Mouse (Mus musculus) hindbrain, embryonic 16.5 days (tissue): ENCODE measurements at regions not wholly inside any gene's neighbourhood (a gene's known extent, or its start where the extent isn't known, plus 50 kb on each side); places are given as distances from the start of the nearest gene placed in this dataset.

Experiments
- ATAC-seq: fragments of 200-750 bp; cut with Nextera tagmentation; 2 replicates; pipeline ENCODE4 v1.8.0; 2017; ENCODE audit warnings: moderate TSS enrichment, moderate library complexity
- H3K27ac ChIP-seq: fragments of 300-500 bp; sonication (generic); 2 replicates; pipeline ENCODE4 v1.5.1; 2014; ENCODE audit warnings: low read depth, mild to moderate bottlenecking, control low read depth, low read length, moderate library complexity
- H3K27me3 ChIP-seq: fragments of 300-500 bp; sonication (generic); replicated peaks from 2 replicates; pipeline ENCODE4 v1.6.1; 2014; ENCODE audit warnings: low read length; ENCODE audit not compliant: control insufficient read depth, insufficient read depth
- H3K36me3 ChIP-seq: fragments of 300-500 bp; sonication (generic); 2 replicates; pipeline ENCODE4 v1.6.1; 2014; ENCODE audit warnings: mild to moderate bottlenecking, low read length, moderate library complexity, mixed read lengths; ENCODE audit not compliant: control insufficient read depth, insufficient read depth
- H3K4me1 ChIP-seq: fragments of 300-500 bp; sonication (generic); 2 replicates; pipeline ENCODE4 v1.6.1; 2014; ENCODE audit warnings: low read depth, low read length; ENCODE audit not compliant: control insufficient read depth, insufficient read depth
- H3K4me2 ChIP-seq: fragments of 300-500 bp; sonication (generic); 2 replicates; pipeline ENCODE4 v1.6.1; 2014; ENCODE audit warnings: mild to moderate bottlenecking, low read length, control low read depth, moderate library complexity
- H3K4me3 ChIP-seq: fragments of 300-500 bp; sonication (generic); 2 replicates; pipeline ENCODE4 v1.5.1; 2014; ENCODE audit warnings: mild to moderate bottlenecking, low read length, control low read depth, moderate library complexity
- H3K9ac ChIP-seq: fragments of 300-500 bp; sonication (generic); 2 replicates; pipeline ENCODE4 v1.6.1; 2014; ENCODE audit warnings: low read depth, mild to moderate bottlenecking, control low read depth, low read length, moderate library complexity
- H3K9me3 ChIP-seq: fragments of 300-500 bp; sonication (generic); 2 replicates; pipeline ENCODE4 v1.6.1; 2014; ENCODE audit warnings: mild to moderate bottlenecking, low read length, moderate library complexity; ENCODE audit not compliant: control insufficient read depth
- WGBS: fragments of 180-500 bp; shearing (Covaris S2); extraction: QIAGEN DNeasy Blood & Tissue Kit; methylation state at CpG from one replicate; pipeline ENCODE4 v1.1.7; 2014; 5-methylcytosine and 5-hydroxymethylcytosine counted together

DNA sequence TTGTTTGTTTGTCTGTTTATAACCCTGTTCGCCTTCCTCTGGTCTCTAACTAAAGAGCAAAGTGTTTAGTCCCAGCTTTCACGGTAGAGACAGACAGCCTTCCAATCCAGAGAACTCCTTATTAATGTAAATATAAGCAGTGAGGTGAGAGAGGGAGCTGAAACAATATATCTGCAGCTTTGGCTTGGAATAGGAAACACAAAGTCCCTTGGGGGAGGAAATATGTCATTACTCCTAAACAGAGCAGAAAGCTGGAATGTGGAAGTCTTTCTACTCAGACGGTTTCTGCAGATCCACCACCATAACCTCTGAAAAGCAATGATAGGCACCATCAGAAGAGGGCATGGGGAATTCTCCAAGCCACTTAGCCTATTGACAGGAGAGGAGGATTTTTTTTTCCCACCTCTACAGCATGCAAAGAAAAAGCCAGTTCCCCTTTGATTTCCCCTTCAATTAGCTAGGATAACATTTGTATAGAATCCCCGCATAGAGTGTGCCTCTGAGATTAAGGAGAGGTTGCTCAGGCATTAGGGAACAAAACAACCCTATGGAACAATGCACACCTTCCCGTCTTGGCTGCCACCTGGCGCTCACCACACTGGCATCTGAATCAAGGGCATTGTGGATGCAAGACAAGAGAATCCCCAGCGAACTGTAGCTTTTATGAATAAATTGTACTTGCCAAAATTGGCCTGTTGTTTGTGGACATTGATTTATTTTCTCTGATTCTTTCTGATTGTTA lies 281.9 kb upstream of the Kirrel3 start:
- H3K27me3 ChIP-seq, result no peaks in the 10 kb centered on the region
- no peaks in the 10 kb centered on the region for H3K36me3 ChIP-seq
- no peak overlapping the region for H3K4me2 ChIP-seq
- 18% methylated on average over 7 of the region's 7 CpGs for WGBS
- no peak overlapping the region for H3K4me3 ChIP-seq
- peaks cover 15% of the 10 kb centered on the region for H3K4me1 ChIP-seq
- H3K9me3 ChIP-seq, result no peaks in the 10 kb centered on the region
- H3K9ac ChIP-seq, result no peak overlapping the region
- ATAC-seq, result 0 out of 2 replicates have a peak, but pooled peaks have one; percentile 57
- no peak overlapping the region for H3K27ac ChIP-seq

DNA sequence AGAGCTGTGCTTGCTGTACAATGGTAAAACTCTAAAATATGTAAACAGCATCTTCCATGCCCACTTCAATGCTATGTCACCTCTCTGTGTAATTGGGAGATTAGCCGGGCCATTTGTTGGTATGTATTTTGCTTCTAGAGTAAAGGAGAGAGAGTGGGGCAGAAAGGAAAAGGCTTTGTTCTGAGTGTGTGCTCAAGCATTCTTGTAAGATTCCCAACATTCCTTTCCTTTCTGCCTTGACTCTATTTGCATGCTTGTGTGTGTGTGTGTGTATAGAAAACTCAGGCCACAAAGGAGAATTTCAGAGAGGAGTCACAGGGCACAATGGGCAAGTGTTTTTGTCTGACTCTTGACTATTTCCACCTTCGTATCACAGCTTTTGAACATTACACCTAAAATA lies 281.2 kb upstream of the Kirrel3 start:
- WGBS, result 36% methylated on average over 2 of the region's 2 CpGs
- H3K36me3 ChIP-seq, result no peaks in the 10 kb centered on the region
- H3K4me3 ChIP-seq, result no peak overlapping the region
- no peak overlapping the region for H3K27ac ChIP-seq
- H3K4me1 ChIP-seq, result peaks cover 15% of the 10 kb centered on the region
- no peak for ATAC-seq
- no peaks in the 10 kb centered on the region for H3K9me3 ChIP-seq
- no peak overlapping the region for H3K9ac ChIP-seq
- H3K27me3 ChIP-seq, result no peaks in the 10 kb centered on the region
- H3K4me2 ChIP-seq, result no peak overlapping the region

- no peak overlapping the region for H3K9ac ChIP-seq
- ATAC-seq, result no peak
- H3K27me3 ChIP-seq, result no peaks in the 10 kb centered on the region
- 52% methylated on average over 2 of the region's 2 CpGs for WGBS
- H3K9me3 ChIP-seq, result no peaks in the 10 kb centered on the region
- H3K4me1 ChIP-seq, result no peaks in the 10 kb centered on the region
- H3K36me3 ChIP-seq, result no peaks in the 10 kb centered on the region
- no peak overlapping the region for H3K4me3 ChIP-seq
- H3K27ac ChIP-seq, result no peak overlapping the region
- no peak overlapping the region for H3K4me2 ChIP-seq
Observed at GRCm38 (mm10) chr9:34231561-34231960, 254.1 kb upstream of the Kirrel3 start.

DNA sequence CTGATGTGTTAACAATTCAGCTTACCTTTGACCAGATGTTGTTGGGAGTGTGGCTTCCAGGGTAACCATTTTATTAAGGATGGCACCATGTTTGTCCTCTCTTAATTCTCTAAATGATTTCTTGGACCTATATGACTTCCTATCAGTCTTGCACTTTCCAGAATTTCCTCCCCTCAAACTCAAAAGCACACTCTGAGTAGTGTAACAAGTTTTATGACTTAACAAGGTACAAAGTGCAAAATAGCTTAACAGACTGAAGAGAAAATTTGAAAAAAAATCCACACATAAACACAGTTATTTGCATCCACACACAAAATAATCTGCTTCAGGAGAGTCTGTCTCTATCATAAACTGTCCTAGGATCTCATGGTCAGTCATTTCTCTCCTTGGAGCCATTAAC lies 251.0 kb upstream of the Kirrel3 start:
- no peak for ATAC-seq
- Histone ChIP-seq H3K9ac (no peak overlapping the region), H3K36me3 (no peaks in the 10 kb centered on the region), H3K27me3 (no peaks in the 10 kb centered on the region), H3K27ac (no peak overlapping the region), H3K4me3 (no peak overlapping the region), H3K9me3 (no peaks in the 10 kb centered on the region), H3K4me2 (no peak overlapping the region), H3K4me1 (no peaks in the 10 kb centered on the region)

GRCm38 (mm10) chr9:34239531-34239930 lies 246.2 kb upstream of the Kirrel3 start:
- Histone ChIP-seq H3K36me3 (no peaks in the 10 kb centered on the region), H3K27me3 (no peaks in the 10 kb centered on the region), H3K9me3 (no peaks in the 10 kb centered on the region), H3K4me2 (no peak overlapping the region), H3K27ac (no peak overlapping the region), H3K9ac (no peak overlapping the region), H3K4me1 (no peaks in the 10 kb centered on the region), H3K4me3 (no peak overlapping the region)
- WGBS, result 83% methylated on average over 2 of the region's 2 CpGs
- no peak for ATAC-seq

- Histone ChIP-seq H3K27me3 (no peaks in the 10 kb centered on the region), H3K9me3 (no peaks in the 10 kb centered on the region), H3K9ac (no peak overlapping the region), H3K4me3 (no peak overlapping the region), H3K36me3 (no peaks in the 10 kb centered on the region), H3K4me2 (no peak overlapping the region), H3K27ac (no peak overlapping the region), H3K4me1 (no peaks in the 10 kb centered on the region)
- ATAC-seq, result no peak
- 75% methylated on average over 2 of the region's 2 CpGs for WGBS
Observed at GRCm38 (mm10) chr9:34243674-34244073, 242.0 kb upstream of the Kirrel3 start.

- Histone ChIP-seq H3K4me2 (no peak overlapping the region), H3K27me3 (no peaks in the 10 kb centered on the region), H3K4me1 (no peaks in the 10 kb centered on the region), H3K27ac (no peak overlapping the region), H3K9ac (no peak overlapping the region), H3K36me3 (no peaks in the 10 kb centered on the region), H3K4me3 (no peak overlapping the region), H3K9me3 (no peaks in the 10 kb centered on the region)
- 57% methylated on average over 5 of the region's 5 CpGs for WGBS
- peak; percentile 50; the same call in 1 of the 2 replicates for ATAC-seq
Observed at GRCm38 (mm10) chr9:34244576-34244975, 241.1 kb upstream of the Kirrel3 start.

DNA sequence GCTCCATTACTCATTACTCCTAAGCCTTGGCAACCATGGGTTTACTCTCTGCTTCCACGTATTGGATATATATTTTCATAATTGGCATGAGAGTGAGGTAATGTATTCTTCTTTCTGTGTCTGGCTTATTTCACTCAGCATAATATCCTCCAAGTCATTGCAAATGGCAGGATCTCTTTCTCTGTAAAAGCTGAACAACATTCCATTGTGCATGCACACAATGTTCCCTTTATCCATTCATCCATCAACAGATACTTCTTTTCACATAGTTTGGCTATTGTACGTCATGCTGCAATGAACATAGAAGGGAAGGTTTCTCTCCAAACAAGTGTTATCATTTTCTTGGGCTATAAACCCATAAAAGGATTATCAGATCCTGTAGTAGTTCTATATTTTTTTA lies 232.9 kb upstream of the Kirrel3 start:
- Histone ChIP-seq H3K4me3 (no peak overlapping the region), H3K9ac (no peak overlapping the region), H3K27ac (no peak overlapping the region), H3K9me3 (no peaks in the 10 kb centered on the region), H3K4me1 (no peaks in the 10 kb centered on the region), H3K4me2 (no peak overlapping the region), H3K36me3 (no peaks in the 10 kb centered on the region), H3K27me3 (no peaks in the 10 kb centered on the region)
- ATAC-seq, result no peak
- WGBS, result 59% methylated on average over 2 of the region's 2 CpGs

GRCm38 (mm10) chr9:34258492-34258891 lies 227.2 kb upstream of the Kirrel3 start:
- WGBS, result 67% methylated on average over 2 of the region's 2 CpGs
- H3K9me3 ChIP-seq, result no peaks in the 10 kb centered on the region
- H3K27ac ChIP-seq, result no peak overlapping the region
- no peak overlapping the region for H3K4me3 ChIP-seq
- no peak overlapping the region for H3K9ac ChIP-seq
- H3K4me1 ChIP-seq, result no peaks in the 10 kb centered on the region
- ATAC-seq, result no peak
- H3K27me3 ChIP-seq, result no peaks in the 10 kb centered on the region
- no peaks in the 10 kb centered on the region for H3K36me3 ChIP-seq
- H3K4me2 ChIP-seq, result no peak overlapping the region

- H3K9me3 ChIP-seq, result no peaks in the 10 kb centered on the region
- WGBS, result 51% methylated on average over 5 of the region's 5 CpGs
- H3K27ac ChIP-seq, result no peak overlapping the region
- no peak for ATAC-seq
- no peak overlapping the region for H3K4me3 ChIP-seq
- no peak overlapping the region for H3K9ac ChIP-seq
- H3K4me1 ChIP-seq, result no peaks in the 10 kb centered on the region
- no peaks in the 10 kb centered on the region for H3K36me3 ChIP-seq
- no peaks in the 10 kb centered on the region for H3K27me3 ChIP-seq
- H3K4me2 ChIP-seq, result no peak overlapping the region
Observed at GRCm38 (mm10) chr9:34278068-34278467, 207.6 kb upstream of the Kirrel3 start.
